Mouse (Mus musculus) cerebellum, postnatal 10 days (tissue): ENCODE measurements around the gene Ksr2.

ENCODE experiments used
- DNase-seq, 2 experiments: peaks; one replicate each; pipeline ENCODE4 v3.0.0; 2021; ENCODE audit warnings: mixed read lengths in 2 of 2

Ksr2 gene

DNA sequence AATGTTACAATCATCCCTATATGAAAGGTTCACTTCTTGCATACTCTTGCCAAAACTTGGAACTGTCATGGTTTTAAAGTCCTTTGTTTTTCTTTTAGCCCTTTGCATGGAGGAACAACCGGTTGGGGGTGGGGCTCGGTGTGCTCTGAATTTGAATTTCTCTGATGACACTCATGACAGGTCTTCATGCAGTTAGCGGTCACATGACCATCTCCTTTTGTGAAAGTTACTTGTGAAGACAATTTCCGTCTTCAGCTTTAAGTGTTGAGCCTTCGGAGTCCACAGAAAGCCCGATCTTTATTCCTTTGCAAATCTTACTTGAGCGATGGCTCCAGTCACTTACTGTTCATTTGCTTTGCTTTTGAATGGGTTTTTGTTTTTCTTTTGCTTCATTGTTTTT, 397.1 kb downstream of the Ksr2 start:
- DNase-seq, result no peak

- DNase-seq, result peak; percentile 78 to 86
These were observed 405.0 kb downstream of the Ksr2 start for GRCm38 (mm10) chr5:117818800-117819199.

DNA sequence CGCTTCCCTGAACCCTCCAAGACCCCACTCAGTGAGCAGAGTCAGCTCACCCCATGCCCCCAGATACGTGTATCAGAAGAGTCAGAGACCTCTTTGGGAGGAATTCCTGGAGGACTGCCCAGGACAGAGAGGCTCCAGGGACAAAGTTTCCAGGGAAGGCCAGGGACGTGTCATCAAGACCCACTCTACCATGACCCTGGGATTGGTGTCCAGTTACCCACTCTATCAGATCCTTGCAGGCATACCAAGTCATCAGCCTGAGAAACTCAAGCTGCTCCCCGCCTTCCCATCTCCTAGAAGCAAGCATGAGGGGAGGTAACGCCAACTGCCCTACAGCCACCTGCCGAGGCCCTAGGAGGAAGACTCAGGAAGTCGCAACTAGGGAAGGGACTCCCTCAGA, 406.6 kb downstream of the Ksr2 start:
- no peak for DNase-seq

- DNase-seq, result no peak
These were observed 410.0 kb downstream of the Ksr2 start for GRCm38 (mm10) chr5:117823811-117824210.

GRCm38 (mm10) chr5:117824486-117824885, 410.7 kb downstream of the Ksr2 start:
- DNase-seq, result no peak
